19 mouse cellular contexts compared by ENCODE assay signal in the genomic region with DNA sequence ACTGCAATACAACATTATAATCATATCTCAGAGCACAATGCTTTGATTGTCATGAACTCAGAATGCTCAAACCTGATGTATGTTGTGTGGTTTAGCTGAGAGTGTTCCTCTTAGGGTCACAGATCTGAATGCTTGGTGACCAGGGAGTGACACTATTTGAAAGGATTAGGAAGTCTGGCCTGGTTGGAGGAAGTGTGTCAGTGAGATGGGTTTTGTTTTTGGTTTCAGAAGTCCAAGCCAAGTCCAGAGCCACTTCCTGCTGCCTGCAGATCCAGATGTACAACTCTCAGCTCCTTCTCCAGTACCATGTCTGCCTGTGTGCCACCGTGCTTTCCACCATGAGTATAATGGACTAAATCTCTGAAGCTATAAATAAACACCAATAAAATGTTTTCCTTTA.
"Had no signal": no experiment of that assay in that cellular context is flagged by ENCODE, and none has a peak within 500 bp of the region (broad histone marks: within the 10 kb centered on the region; RNA-seq: fewer than 3 reads in every experiment).

No protein-coding gene starts in this region.

- ATAC-seq: lung, postnatal 0 days; midbrain, embryonic 13.5 days; midbrain, embryonic 15.5 days had no signal

- H3K4me2 ChIP-seq: lung, embryonic 15.5 days; midbrain, embryonic 11.5 days; midbrain, embryonic 13.5 days; midbrain, embryonic 15.5 days; neural tube, embryonic 13.5 days; neural tube, embryonic 15.5 days had no signal

- H3K36me3 ChIP-seq: lung, embryonic 15.5 days; midbrain, embryonic 13.5 days; midbrain, embryonic 15.5 days; neural tube, embryonic 13.5 days; neural tube, embryonic 15.5 days had no signal

- H3K27me3 ChIP-seq: lung, embryonic 15.5 days; midbrain, embryonic 13.5 days; midbrain, embryonic 15.5 days; neural tube, embryonic 13.5 days; neural tube, embryonic 15.5 days had no signal

- H3K27ac ChIP-seq: lung, embryonic 15.5 days; macrophage; midbrain, embryonic 13.5 days; midbrain, embryonic 15.5 days; neural tube, embryonic 13.5 days; neural tube, embryonic 15.5 days had no signal

- H3K4me3 ChIP-seq: lung, embryonic 15.5 days; megakaryocyte, embryonic 14.5 days; midbrain, embryonic 13.5 days; midbrain, embryonic 15.5 days; myocyte; neural tube, embryonic 13.5 days; neural tube, embryonic 15.5 days had no signal

- H3K4me1 ChIP-seq: lung, embryonic 15.5 days; midbrain, embryonic 13.5 days; midbrain, embryonic 15.5 days; neural tube, embryonic 13.5 days; neural tube, embryonic 15.5 days had no signal

- H3K9ac ChIP-seq: lung, embryonic 15.5 days; midbrain, embryonic 13.5 days; midbrain, embryonic 15.5 days; neural tube, embryonic 13.5 days; neural tube, embryonic 15.5 days had no signal

- DNase-seq: lung, adult 2 months; lung, postnatal 14 days; lung, postnatal 36 days; retina, postnatal 1 day; right cerebral cortex, adult 18-20 months; right cerebral cortex, postnatal 25 days; right cerebral cortex, postnatal 4 days; thymus, adult 18-20 months; thymus, postnatal 36 days had no signal

- H3K9me3 ChIP-seq: lung, embryonic 15.5 days; midbrain, embryonic 13.5 days; midbrain, embryonic 15.5 days; neural tube, embryonic 13.5 days; neural tube, embryonic 15.5 days had no signal
